Mouse (Mus musculus) left cerebral cortex, postnatal 36 days (tissue): ENCODE measurements around the gene Tbc1d8. TPM values are rescaled to one million over a fixed set of nuclear protein-coding genes. Genes with fewer than 3 reads are reported as not detected.

Experiments
- DNase-seq, 2 experiments: peaks; one replicate each; pipeline ENCODE4 v3.0.0; 2021 to 2022; ENCODE audit warnings: low spot score in 2 of 2, mixed read lengths in 1 of 2
- intact Hi-C: fragments of 180-260 bp; cut with DNase I; formaldehyde crosslinking; loops from one replicate; pipeline ENCODE4 v1.15.1; 2025
- total RNA-seq, 2 experiments: library from RNA; stranded (reverse); gene quantifications; 2 replicates each; pipeline ENCODE4 v1.2.3; 2021

The Tbc1d8 gene
- total RNA-seq, 2 experiments from 2014 or later: 16.9 to 19.3 TPM

DNA sequence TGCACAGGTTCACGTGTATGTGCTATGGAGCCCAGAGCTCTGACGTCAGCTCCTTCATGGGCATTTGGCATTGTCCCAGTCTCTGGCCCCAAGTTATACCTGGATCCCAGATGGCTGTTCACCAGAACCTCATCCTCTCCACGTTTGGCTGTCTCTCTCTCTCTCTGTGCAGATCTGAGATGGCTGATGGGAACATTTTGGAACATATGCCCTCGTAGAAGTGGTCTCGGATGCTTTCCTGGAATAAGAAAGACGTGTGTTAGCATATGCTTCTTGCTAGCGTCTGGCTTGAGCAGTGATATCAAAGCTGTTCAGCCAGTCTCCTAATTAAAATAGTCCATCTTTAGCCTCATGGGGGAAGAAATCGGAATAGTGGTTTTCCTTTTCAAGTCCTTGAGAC lies 141.8 kb downstream of the Tbc1d8 start:
- DNase-seq: no peak
- intact Hi-C loops: no loop called here

DNA sequence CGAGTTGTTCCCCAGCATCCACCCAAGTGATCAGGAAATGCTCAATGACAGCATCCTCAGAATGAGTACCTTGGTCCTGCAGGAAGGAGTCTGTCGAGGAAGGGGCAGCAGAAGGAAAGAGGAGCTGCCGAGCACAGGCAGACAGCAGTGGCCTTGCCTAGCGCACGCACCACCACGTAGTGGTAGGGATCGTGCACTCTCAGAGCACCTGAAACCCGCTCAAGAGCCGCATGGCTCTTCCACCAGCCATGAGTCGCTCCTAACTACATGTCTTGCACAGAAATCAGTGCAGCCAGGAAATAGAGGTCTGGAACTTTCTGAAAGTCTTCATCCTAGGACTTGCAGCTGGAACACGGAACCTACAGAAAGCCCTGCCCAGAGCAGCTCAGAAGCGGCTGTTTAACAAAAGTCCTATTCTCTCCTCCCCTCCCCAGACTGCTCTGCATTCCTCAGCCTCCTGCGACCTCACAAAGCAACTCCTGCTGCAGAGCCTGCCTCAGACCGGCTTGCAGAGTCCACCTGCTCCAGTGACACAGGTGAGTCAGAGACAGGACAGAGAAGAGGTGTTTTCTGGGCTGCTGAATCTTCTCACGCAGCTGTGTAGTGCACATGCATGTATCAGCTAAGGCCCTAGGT lies 142.9 kb downstream of the Tbc1d8 start:
- intact Hi-C loops: no loop called here
- no peak for DNase-seq

DNA sequence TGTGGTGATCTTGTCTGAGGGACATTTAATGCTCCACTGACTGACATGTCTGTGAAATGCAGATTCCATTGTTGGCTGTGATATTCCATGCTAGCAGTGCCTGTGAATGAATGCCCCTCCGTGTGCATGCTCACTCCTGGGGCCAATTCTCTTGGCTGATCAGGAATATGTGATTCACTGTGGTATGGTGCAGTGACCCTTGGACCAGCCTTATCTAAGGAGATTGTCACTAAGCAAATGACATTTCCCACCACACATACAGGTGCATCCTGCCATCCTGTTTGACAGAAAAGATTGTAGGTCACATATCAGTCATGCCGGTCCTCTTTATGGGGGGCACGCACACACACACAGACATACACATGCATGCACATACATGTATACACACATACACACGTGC lies 146.1 kb downstream of the Tbc1d8 start:
- no peak for DNase-seq
- intact Hi-C loops: no loop called here

DNA sequence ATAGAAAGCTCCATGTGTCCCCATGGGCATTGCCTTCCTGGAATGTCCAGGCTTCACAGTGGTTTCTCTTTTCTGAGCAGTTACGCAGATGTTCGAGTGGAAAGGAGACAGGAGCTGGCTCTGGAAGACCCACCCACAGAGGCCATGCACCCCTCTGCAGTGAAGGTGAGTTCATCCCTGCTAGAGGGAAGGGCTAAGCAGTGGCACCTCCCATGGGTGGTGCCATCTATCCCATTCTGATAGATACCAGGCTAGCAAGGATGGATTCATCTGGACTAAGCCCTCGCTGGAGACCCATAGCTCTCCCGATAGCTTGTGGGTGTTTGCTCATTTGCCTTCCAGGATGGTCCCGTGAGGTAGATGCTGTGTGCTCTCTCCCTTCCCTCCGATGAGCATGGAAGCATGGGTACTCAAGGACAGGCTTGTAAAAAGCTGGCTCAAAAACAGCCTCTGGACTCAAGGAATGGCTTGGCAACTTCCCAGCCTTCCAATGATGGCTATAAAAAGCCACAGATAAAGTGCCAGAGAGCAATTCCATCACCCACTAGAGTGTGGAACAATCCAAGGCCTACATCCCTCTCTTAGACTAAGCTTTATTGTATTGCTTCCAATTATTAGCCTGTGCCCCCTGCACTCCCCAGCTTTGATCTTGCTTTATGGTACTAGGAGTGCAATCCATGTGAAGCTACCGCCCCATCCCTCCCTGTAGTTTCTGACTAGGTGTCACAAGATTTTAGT lies 147.5 kb downstream of the Tbc1d8 start:
- intact Hi-C loops: no loop called here
- peak in 1 of 2 experiments; percentile 2 for DNase-seq

DNA sequence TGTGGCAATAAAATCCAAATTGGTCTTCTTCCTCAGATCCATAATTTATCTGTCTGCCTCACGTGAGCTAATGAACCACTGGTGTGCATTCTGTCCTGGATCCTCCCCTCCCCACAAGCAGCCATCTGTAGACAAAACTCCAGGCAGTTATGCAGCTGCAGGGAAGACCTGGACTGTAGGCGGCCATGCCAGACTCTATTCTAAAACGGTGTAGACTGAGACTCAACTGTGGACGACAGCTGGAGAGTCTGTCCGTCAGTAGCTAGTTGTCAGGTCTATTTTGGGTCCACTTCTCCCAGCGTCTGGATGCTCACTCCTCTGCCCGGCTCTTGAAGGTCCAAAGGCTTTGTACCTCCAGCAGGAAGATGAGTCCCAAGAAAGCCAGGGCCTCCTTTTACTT lies 151.0 kb downstream of the Tbc1d8 start:
- intact Hi-C loops: no loop called here

DNA sequence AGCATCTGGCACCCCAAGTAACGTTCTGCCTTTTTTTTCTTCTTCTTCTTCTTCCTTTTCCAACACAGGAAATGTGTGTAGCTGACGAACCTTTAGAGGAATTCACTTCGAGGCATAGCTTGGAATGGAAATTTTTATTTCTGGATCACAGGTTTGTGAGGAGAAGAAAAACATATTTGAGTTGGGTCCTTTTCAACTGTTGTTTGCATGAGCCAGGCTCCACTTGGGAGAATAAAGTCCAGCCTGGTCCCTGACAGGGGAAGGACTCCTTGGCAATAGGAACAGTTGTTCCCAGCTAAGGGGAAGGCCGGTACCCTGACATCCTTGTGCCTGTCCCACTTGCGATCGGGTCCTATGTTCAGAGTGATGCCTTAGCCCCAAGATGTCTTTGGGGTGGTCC lies 153.3 kb downstream of the Tbc1d8 start:
- intact Hi-C loops: no loop called here
- DNase-seq: no peak

More for the DNA sequence above, 151.0 kb downstream of the Tbc1d8 start:
- peak in 1 of 2 experiments; percentile 44 for DNase-seq

DNA sequence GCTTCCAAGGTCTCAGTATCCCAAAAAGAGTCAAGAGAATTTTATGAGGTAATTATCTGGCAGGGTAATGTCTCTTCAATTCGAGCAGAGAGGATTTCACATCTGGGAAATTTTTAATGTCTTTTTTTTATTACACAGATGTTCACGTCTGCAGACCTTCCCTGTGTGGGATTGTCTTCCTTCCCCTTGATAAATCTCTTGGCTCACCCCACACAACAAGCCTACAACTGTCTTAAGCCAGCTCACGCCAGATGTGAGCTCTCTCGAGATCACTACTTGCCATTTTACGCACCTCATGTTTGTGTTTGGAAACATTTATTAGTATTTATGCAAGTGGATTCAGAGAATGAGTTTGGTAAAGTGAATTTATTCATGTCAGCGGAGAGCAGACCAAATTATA lies 156.6 kb downstream of the Tbc1d8 start:
- no peak for DNase-seq
- intact Hi-C loops: no loop called here

Other genes starting within 250 kb of the Tbc1d8 start
- gene Rpl31, start 110.9 kb downstream of the Tbc1d8 start, total RNA-seq: 100 to 1,000 TPM; 480 to 482 TPM
- 10 to 100 TPM; 24.8 to 25.9 TPM for gene Cnot11, start 56.2 kb upstream of the Tbc1d8 start, total RNA-seq
- gene Rnf149, start 98.7 kb upstream of the Tbc1d8 start, total RNA-seq: 10 to 100 TPM; 29.1 to 35.2 TPM
- gene Creg2, start 172.7 kb upstream of the Tbc1d8 start, total RNA-seq: 10 to 100 TPM; 83.7 to 91.5 TPM
- gene Rfx8, start 242.2 kb upstream of the Tbc1d8 start, total RNA-seq: under 1 TPM in 1 of 2 experiments, not detected in 1; 0.32 TPM